Mouse (Mus musculus) neural tube, embryonic 13.5 days (tissue): Measurements from ENCODE around the gene Retreg1. TPM values are rescaled to one million over a fixed set of nuclear protein-coding genes. Genes with fewer than 3 reads are reported as not detected.

ENCODE experiments used
- ATAC-seq: fragments of 200-750 bp; cut with Nextera tagmentation; 2 replicates; pipeline ENCODE4 v1.8.0; 2017; ENCODE audit warnings: low read depth, mild to moderate bottlenecking, moderate TSS enrichment, moderate library complexity
- H3K27ac ChIP-seq: fragments of 300-500 bp; sonication (generic); replicated peaks from 2 replicates; pipeline ENCODE4 v1.5.1; 2015; ENCODE audit warnings: moderate library complexity, mild to moderate bottlenecking, inconsistent platforms
- H3K27me3 ChIP-seq: fragments of 300-500 bp; sonication (generic); 2 replicates; pipeline ENCODE4 v1.6.1; 2015; ENCODE audit warnings: mild to moderate bottlenecking, inconsistent platforms
- H3K36me3 ChIP-seq: fragments of 300-500 bp; sonication (generic); 2 replicates; pipeline ENCODE4 v1.6.1; 2015; ENCODE audit warnings: mild to moderate bottlenecking, inconsistent platforms
- H3K4me1 ChIP-seq: fragments of 300-500 bp; sonication (generic); replicated peaks from 2 replicates; pipeline ENCODE4 v1.6.1; 2015; ENCODE audit warnings: inconsistent platforms
- H3K4me2 ChIP-seq: fragments of 300-500 bp; sonication (generic); 2 replicates; pipeline ENCODE4 v1.6.1; 2015; ENCODE audit warnings: inconsistent platforms, mild to moderate bottlenecking, moderate library complexity
- H3K4me3 ChIP-seq: fragments of 300-500 bp; sonication (generic); 2 replicates; pipeline ENCODE4 v1.5.1; 2015; ENCODE audit warnings: mild to moderate bottlenecking, inconsistent platforms
- H3K9ac ChIP-seq: fragments of 300-500 bp; sonication (generic); 2 replicates; pipeline ENCODE4 v1.6.1; 2015; ENCODE audit warnings: moderate library complexity, mild to moderate bottlenecking, inconsistent platforms
- H3K9me3 ChIP-seq: fragments of 300-500 bp; sonication (generic); 2 replicates; pipeline ENCODE4 v1.6.1; 2016; ENCODE audit warnings: inconsistent platforms
- WGBS: fragments of 180-500 bp; shearing (Covaris S2); methylation state at CpG from one replicate; pipeline ENCODE4 v1.1.7; 2015; 5-methylcytosine and 5-hydroxymethylcytosine counted together
- polyA plus RNA-seq: library from polyadenylated mRNA; unstranded; fragments of >200 nt; fragmentation: Nextera tagmentation; extraction: Ambion mirVana; gene quantifications from 2 replicates; pipeline ENCODE4 v1.2.1, GENCODE M21; 2015

Retreg1 gene
- polyA plus RNA-seq, 1 experiment from 2014 or later: 11.3 TPM

GRCm38 (mm10) chr15:25834920-25835674, 7.9 kb upstream of the Retreg1 start:
- Histone ChIP-seq H3K27ac (no peak overlapping the region), H3K36me3 (no peaks in the 10 kb centered on the region), H3K27me3 (no peaks in the 10 kb centered on the region), H3K4me3 (no peak overlapping the region), H3K9me3 (no peaks in the 10 kb centered on the region), H3K9ac (no peak overlapping the region), H3K4me1 (no peaks in the 10 kb centered on the region), H3K4me2 (no peak overlapping the region)
- ATAC-seq: no peak
- WGBS: 86% methylated on average over 17 of the region's 17 CpGs

GRCm38 (mm10) chr15:25842462-25843085, 406 bp upstream of the Retreg1 start:
- Histone ChIP-seq H3K27ac (no peak overlapping the region), H3K4me3 (peak overlapping the region; percentile 77), H3K4me1 (peaks cover 10% of the 10 kb centered on the region), H3K9me3 (no peaks in the 10 kb centered on the region), H3K36me3 (no peaks in the 10 kb centered on the region), H3K9ac (peak overlapping the region; percentile 90), H3K27me3 (peaks cover 13% of the 10 kb centered on the region), H3K4me2 (peak overlapping the region; percentile 83)
- whole genome bisulfite sequencing: 14% methylated on average over 16 of the region's 16 CpGs
- peak; percentile 29; the same call in 1 of the 2 replicates for ATAC-seq

DNA sequence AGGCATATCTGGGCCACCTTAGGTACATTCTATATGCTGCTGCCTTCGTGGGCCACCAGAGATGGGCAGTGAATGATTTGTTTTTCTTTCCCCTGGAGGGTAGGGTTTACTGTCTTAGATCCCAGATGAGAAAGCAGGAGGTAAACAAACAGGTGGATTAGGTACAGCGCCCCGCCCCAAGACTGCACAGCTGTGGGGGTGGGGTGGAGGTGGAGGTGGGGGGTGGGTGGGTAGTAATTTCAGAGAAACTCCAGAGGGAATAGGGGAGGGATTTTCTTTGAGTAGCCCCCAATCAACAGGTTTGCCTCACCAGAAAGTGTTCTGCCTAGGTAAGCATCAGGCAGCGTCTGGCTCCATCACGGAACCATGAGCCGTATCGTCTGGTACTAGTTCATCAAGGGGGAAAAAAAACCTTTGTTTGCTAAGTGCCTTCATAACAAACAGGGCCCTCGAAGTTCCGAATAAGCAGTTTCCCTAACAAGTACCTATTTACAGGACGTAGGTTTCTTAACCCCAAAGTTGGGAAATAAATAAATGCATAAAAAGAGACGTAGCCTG, 1.1 kb downstream of the Retreg1 start:
- peaks cover 13% of the 10 kb centered on the region for H3K27me3 ChIP-seq
- H3K27ac ChIP-seq: no peak overlapping the region
- peaks cover 10% of the 10 kb centered on the region for H3K4me1 ChIP-seq
- WGBS: 15% methylated on average over 11 of the region's 11 CpGs
- H3K36me3 ChIP-seq: no peaks in the 10 kb centered on the region
- peak; percentile 24; the same call in 1 of the 2 replicates for ATAC-seq
- H3K4me2 ChIP-seq: peak overlapping the region; percentile 83
- peak overlapping the region; percentile 77 for H3K4me3 ChIP-seq
- H3K9me3 ChIP-seq: no peaks in the 10 kb centered on the region
- peak overlapping the region; percentile 90 for H3K9ac ChIP-seq

GRCm38 (mm10) chr15:25844771-25845170, 1.8 kb downstream of the Retreg1 start:
- Histone ChIP-seq H3K27ac (no peak overlapping the region), H3K4me3 (no peak overlapping the region)
- no peak for ATAC-seq

DNA sequence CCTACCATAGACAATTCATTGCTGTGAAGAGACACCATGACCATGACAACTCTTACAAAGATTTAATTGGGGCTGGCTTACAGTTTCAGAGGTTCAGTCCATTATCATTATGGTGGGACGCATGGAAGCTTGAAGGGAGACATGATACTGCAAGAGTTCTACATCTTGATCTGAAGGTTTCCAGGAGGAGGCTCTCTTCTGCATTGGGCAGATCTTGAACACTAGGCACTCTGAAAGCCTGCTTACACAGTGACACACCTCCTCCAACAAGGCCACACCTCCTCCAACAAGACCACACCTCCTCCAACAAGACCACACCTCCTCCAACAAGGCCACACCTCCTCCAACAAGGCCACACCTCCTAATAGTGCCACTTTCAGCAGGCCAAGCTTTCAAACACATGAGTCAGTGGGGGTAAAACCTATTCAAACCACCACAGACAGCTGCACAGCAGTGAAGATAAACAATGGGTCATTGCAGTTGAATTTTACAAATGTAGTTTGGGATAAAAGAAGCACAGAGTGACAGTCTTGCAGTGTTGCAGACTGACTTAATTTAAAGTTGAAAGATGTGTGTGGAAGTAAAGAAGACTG, 4.7 kb downstream of the Retreg1 start:
- WGBS: 91% methylated on average over 1 of the region's 1 CpGs
- no peak for ATAC-seq

More at GRCm38 (mm10) chr15:25844771-25845170, 1.8 kb downstream of the Retreg1 start:
- H3K36me3 ChIP-seq: no peaks in the 10 kb centered on the region
- peaks cover 13% of the 10 kb centered on the region for H3K27me3 ChIP-seq
- 61% methylated on average over 4 of the region's 4 CpGs for WGBS
- peak overlapping the region; percentile 83 for H3K4me2 ChIP-seq
- H3K9ac ChIP-seq: no peak overlapping the region
- no peaks in the 10 kb centered on the region for H3K9me3 ChIP-seq
- peaks cover 10% of the 10 kb centered on the region for H3K4me1 ChIP-seq

GRCm38 (mm10) chr15:25850552-25850951, 7.6 kb downstream of the Retreg1 start:
- H3K9me3 ChIP-seq: no peaks in the 10 kb centered on the region
- no peak overlapping the region for H3K9ac ChIP-seq
- no peak overlapping the region for H3K4me3 ChIP-seq
- 82% methylated on average over 11 of the region's 11 CpGs for WGBS
- no peak overlapping the region for H3K4me2 ChIP-seq
- H3K27ac ChIP-seq: no peak overlapping the region
- H3K4me1 ChIP-seq: no peaks in the 10 kb centered on the region
- H3K27me3 ChIP-seq: no peaks in the 10 kb centered on the region
- H3K36me3 ChIP-seq: no peaks in the 10 kb centered on the region
- ATAC-seq: no peak

More for the DNA sequence above, 4.7 kb downstream of the Retreg1 start:
- Histone ChIP-seq H3K4me3 (no peak overlapping the region), H3K36me3 (no peaks in the 10 kb centered on the region), H3K9ac (no peak overlapping the region), H3K27ac (no peak overlapping the region), H3K9me3 (no peaks in the 10 kb centered on the region), H3K27me3 (no peaks in the 10 kb centered on the region), H3K4me1 (peaks cover 10% of the 10 kb centered on the region), H3K4me2 (no peak overlapping the region)

- Histone ChIP-seq H3K36me3 (no peaks in the 10 kb centered on the region), H3K4me1 (no peaks in the 10 kb centered on the region), H3K27me3 (no peaks in the 10 kb centered on the region), H3K9ac (no peak overlapping the region), H3K4me3 (no peak overlapping the region), H3K9me3 (no peaks in the 10 kb centered on the region), H3K4me2 (no peak overlapping the region), H3K27ac (no peak overlapping the region)
- 71% methylated on average over 18 of the region's 18 CpGs for WGBS
- ATAC-seq: no peak
Measured at GRCm38 (mm10) chr15:25854270-25854904, 11.4 kb downstream of the Retreg1 start.

DNA sequence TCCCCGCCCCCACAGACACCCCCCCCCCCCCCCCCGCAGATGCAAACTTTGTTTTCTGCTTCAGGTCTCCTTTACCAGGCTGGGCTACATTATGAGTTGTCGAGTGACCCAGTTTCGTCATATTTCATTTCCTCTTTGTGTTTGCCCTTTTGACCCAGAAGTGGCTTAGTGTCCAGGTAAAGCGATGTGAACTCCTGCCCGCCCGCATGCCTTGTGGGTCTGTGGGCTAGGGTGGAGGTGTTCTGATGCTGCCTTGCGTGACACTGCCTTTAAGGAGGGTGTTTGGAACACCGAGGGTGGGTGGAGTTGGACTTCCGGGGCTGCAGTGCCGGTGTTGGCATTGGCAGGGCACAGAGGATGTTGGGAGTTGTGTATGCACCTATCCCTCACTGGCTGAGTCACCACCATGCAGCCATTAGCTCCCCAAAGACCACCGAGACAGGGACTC, 15.7 kb downstream of the Retreg1 start:
- Histone ChIP-seq H3K9ac (no peak overlapping the region), H3K36me3 (no peaks in the 10 kb centered on the region), H3K4me1 (no peaks in the 10 kb centered on the region), H3K27me3 (no peaks in the 10 kb centered on the region), H3K4me2 (no peak overlapping the region), H3K9me3 (no peaks in the 10 kb centered on the region), H3K4me3 (no peak overlapping the region), H3K27ac (no peak overlapping the region)
- ATAC-seq: no peak
- WGBS: 80% methylated on average over 10 of the region's 12 CpGs

GRCm38 (mm10) chr15:25859469-25859868, 16.5 kb downstream of the Retreg1 start:
- no peaks in the 10 kb centered on the region for H3K4me1 ChIP-seq
- ATAC-seq: no peak
- 56% methylated on average over 3 of the region's 3 CpGs for WGBS
- H3K9me3 ChIP-seq: no peaks in the 10 kb centered on the region
- no peaks in the 10 kb centered on the region for H3K36me3 ChIP-seq
- no peak overlapping the region for H3K4me3 ChIP-seq
- H3K27me3 ChIP-seq: no peaks in the 10 kb centered on the region
- H3K4me2 ChIP-seq: no peak overlapping the region
- no peak overlapping the region for H3K27ac ChIP-seq
- H3K9ac ChIP-seq: no peak overlapping the region

DNA sequence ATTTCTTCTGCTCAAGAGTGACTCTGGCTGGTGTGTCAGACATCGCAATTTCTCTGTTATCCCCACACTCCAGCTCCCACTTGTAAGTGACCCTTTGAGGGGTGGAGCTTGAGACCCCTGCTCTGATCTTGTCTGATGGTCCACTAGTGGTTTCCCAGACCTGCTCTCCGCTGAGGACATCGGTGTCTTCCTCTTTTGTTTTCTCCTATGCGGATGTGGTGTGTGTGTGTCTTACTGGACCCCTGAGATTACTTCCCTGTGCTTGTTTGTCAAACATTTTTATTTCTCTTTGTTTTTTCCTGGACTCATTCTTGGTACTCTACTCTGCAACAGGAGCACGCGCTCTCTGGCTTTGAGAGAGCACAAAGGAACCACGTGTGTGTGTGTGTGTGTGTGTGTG, 18.9 kb downstream of the Retreg1 start:
- ATAC-seq: no peak
- H3K27ac ChIP-seq: no peak overlapping the region
- H3K9ac ChIP-seq: no peak overlapping the region
- H3K4me3 ChIP-seq: no peak overlapping the region
- WGBS: 78% methylated on average over 7 of the region's 7 CpGs
- H3K4me1 ChIP-seq: no peaks in the 10 kb centered on the region
- no peaks in the 10 kb centered on the region for H3K9me3 ChIP-seq
- H3K27me3 ChIP-seq: no peaks in the 10 kb centered on the region
- no peak overlapping the region for H3K4me2 ChIP-seq
- H3K36me3 ChIP-seq: no peaks in the 10 kb centered on the region

DNA sequence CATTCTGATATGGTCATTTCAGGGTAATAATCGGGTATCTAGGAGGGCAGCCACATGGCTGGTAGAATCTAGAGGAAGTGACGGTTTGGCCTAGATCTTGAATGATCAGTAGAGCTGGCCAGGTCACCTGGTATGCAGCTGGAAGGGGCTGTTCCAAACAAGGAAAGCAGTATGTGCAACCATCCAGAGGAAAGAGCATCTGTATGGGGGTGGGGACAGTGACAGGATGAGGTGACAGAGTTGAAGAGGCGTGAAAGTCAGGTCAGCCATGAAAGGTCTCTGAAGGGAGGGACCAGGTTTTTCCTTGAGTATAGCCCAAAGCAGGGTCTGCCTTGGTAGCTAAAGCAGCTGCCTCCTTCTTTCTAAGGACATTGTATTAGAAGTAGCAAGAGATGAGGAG, 22.6 kb downstream of the Retreg1 start:
- no peak for ATAC-seq
- no peak overlapping the region for H3K4me2 ChIP-seq
- 91% methylated on average over 3 of the region's 3 CpGs for WGBS
- no peaks in the 10 kb centered on the region for H3K4me1 ChIP-seq
- H3K4me3 ChIP-seq: no peak overlapping the region
- H3K36me3 ChIP-seq: no peaks in the 10 kb centered on the region
- H3K9ac ChIP-seq: no peak overlapping the region
- no peaks in the 10 kb centered on the region for H3K9me3 ChIP-seq
- no peak overlapping the region for H3K27ac ChIP-seq
- H3K27me3 ChIP-seq: no peaks in the 10 kb centered on the region

GRCm38 (mm10) chr15:25866106-25866505, 23.1 kb downstream of the Retreg1 start:
- Histone ChIP-seq H3K27ac (no peak overlapping the region), H3K9me3 (no peaks in the 10 kb centered on the region), H3K36me3 (no peaks in the 10 kb centered on the region), H3K4me1 (no peaks in the 10 kb centered on the region), H3K27me3 (no peaks in the 10 kb centered on the region), H3K4me2 (no peak overlapping the region), H3K9ac (no peak overlapping the region), H3K4me3 (no peak overlapping the region)
- WGBS: 90% methylated on average over 6 of the region's 6 CpGs
- ATAC-seq: no peak
